Mouse (Mus musculus): Measurements from ENCODE around the gene Gpr183. TPM values are rescaled to one million over a fixed set of nuclear protein-coding genes. Genes with fewer than 3 reads are reported as not detected.

The Gpr183 gene
- total and polyA plus RNA-seq, 3 experiments = 0.04 to 0.06 TPM; not detected in 1

- no peak for TF ChIP-seq UBTF (IDR thresholded peaks at IDR 0.05; ENCODE audit: borderline replicate concordance, insufficient read depth, low read depth, low read length)
- no peak for TF ChIP-seq POLR2AphosphoS2 (IDR thresholded peaks at IDR 0.05; ENCODE audit: low read length)
- TF ChIP-seq SMC3 (IDR thresholded peaks at IDR 0.05; ENCODE audit: low read depth, low read length) = no peak
- TF ChIP-seq ZMIZ1 (IDR thresholded peaks at IDR 0.05; ENCODE audit: low read depth, low read length) = no peak
- TF ChIP-seq POLR2A (IDR thresholded peaks at IDR 0.05; ENCODE audit: control insufficient read depth in 1 of 2, insufficient read depth in 1 of 2, low read depth in 1 of 2, low read length in 2 of 2, poor library complexity in 1 of 2) = no peak
- TF ChIP-seq NELFE (IDR thresholded peaks at IDR 0.05; ENCODE audit: low read depth, low read length) = no peak
- H3K27ac ChIP-seq (ENCODE audit: control insufficient read depth, low read depth, low read length) = no peak overlapping the region
- H3K36me3 ChIP-seq (ENCODE audit: control insufficient read depth in 1 of 2, insufficient read depth in 2 of 2, low read length in 2 of 2) = peaks cover 0 to 9% of the 10 kb centered on the region in 2 experiments; a peak in 3 of 4 replicates
- H3K27me3 ChIP-seq (ENCODE audit: control insufficient read depth in 1 of 2, insufficient read depth in 2 of 2, low read length in 2 of 2) = no peaks in the 10 kb centered on the region
- no peaks in the 10 kb centered on the region for H3K79me2 ChIP-seq (ENCODE audit: control insufficient read depth, insufficient read depth, low read length, poor library complexity)
- no peak overlapping the region for H3K4me3 ChIP-seq (ENCODE audit: control insufficient read depth in 1 of 2, insufficient read depth in 1 of 2, low read depth in 2 of 2, low read length in 2 of 2)
- no peak overlapping the region for H3K9ac ChIP-seq (ENCODE audit: control insufficient read depth, low read depth, low read length, poor library complexity, severe bottlenecking)
- no peaks in the 10 kb centered on the region for H3K9me3 ChIP-seq (replicated peaks; ENCODE audit: insufficient read depth, low read length)
- DNase-seq (ENCODE audit: low read depth, low spot score) = no peak
- H3K4me1 ChIP-seq (ENCODE audit: control insufficient read depth in 1 of 2, insufficient read depth in 2 of 2, low read length in 2 of 2) = peaks cover 0 to 3% of the 10 kb centered on the region in 2 experiments
These were observed 32.8 kb downstream of the Gpr183 start for GRCm38 (mm10) chr14:121932180-121932579.

- H3K79me2 ChIP-seq (ENCODE audit: control insufficient read depth, insufficient read depth, low read length, poor library complexity) = no peaks in the 10 kb centered on the region
- TF ChIP-seq USF1 (IDR thresholded peaks at IDR 0.05; ENCODE audit: low read depth, low read length) (no peak), ETS1 (IDR thresholded peaks at IDR 0.05; ENCODE audit: low read depth, low read length) (no peak), RCOR1 (IDR thresholded peaks at IDR 0.05; ENCODE audit: low read depth, low read length) (no peak), MYB (IDR thresholded peaks at IDR 0.05; ENCODE audit: low read depth, low read length) (no peak), MXI1 (IDR thresholded peaks at IDR 0.05; ENCODE audit: low read depth, low read length) (no peak), POLR2AphosphoS2 (IDR thresholded peaks at IDR 0.05; ENCODE audit: low read length) (no peak)
- H3K27me3 ChIP-seq (ENCODE audit: control insufficient read depth in 1 of 2, insufficient read depth in 2 of 2, low read length in 2 of 2) = no peaks in the 10 kb centered on the region
- H3K9ac ChIP-seq (ENCODE audit: control insufficient read depth, low read depth, low read length, poor library complexity, severe bottlenecking) = no peak overlapping the region
- peaks cover 0 to 9% of the 10 kb centered on the region in 2 experiments; a peak in 3 of 4 replicates for H3K36me3 ChIP-seq (ENCODE audit: control insufficient read depth in 1 of 2, insufficient read depth in 2 of 2, low read length in 2 of 2)
- H3K9me3 ChIP-seq (replicated peaks; ENCODE audit: insufficient read depth, low read length) = no peaks in the 10 kb centered on the region
- DNase-seq (ENCODE audit: low read depth, low spot score) = no peak
- H3K27ac ChIP-seq (ENCODE audit: control insufficient read depth, low read depth, low read length) = no peak overlapping the region
- peaks cover 0 to 3% of the 10 kb centered on the region in 2 experiments for H3K4me1 ChIP-seq (ENCODE audit: control insufficient read depth in 1 of 2, insufficient read depth in 2 of 2, low read length in 2 of 2)
- H3K4me3 ChIP-seq (ENCODE audit: control insufficient read depth in 1 of 2, insufficient read depth in 1 of 2, low read depth in 2 of 2, low read length in 2 of 2) = no peak overlapping the region
These were observed 33.4 kb downstream of the Gpr183 start for GRCm38 (mm10) chr14:121931594-121931993.

DNA sequence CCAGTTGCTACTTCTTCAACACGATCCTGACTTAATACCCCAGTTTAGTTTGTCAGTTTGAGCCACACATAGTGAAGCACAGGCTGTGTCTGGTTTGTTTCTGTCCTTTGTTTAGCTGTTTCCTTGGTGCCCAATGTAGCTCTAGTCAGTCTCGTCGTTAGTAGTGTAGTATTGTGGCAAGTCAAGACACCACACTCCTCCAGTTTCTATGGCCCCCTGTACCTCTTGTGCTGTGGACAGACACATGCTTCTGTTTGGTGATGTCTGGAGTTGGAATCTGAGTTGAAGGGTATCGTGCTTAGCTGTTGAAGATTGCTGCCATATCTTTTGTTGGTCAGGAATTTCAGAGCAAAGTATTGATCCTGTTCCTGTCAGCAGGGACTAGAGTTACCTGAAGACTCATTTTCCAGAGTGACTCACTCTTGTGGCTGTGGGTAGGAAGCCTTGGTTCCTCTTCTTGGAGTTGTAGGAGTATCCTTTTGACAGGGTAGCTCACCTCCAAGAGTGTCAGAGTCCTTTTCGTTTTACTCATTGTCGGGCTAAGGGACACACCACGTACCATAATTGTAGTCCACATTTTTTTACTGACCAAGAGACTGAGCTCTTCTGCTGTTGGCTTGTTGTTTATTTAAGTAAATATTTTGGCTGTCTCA, 34.1 kb downstream of the Gpr183 start:
- Histone ChIP-seq H3K27me3 (ENCODE audit: control insufficient read depth in 1 of 2, insufficient read depth in 2 of 2, low read length in 2 of 2) (no peaks in the 10 kb centered on the region), H3K27ac (ENCODE audit: control insufficient read depth, low read depth, low read length) (no peak overlapping the region), H3K36me3 (ENCODE audit: control insufficient read depth in 1 of 2, insufficient read depth in 2 of 2, low read length in 2 of 2) (peaks cover 0 to 9% of the 10 kb centered on the region in 2 experiments; a peak in 3 of 4 replicates), H3K9me3 (replicated peaks; ENCODE audit: insufficient read depth, low read length) (no peaks in the 10 kb centered on the region), H3K4me1 (ENCODE audit: control insufficient read depth in 1 of 2, insufficient read depth in 2 of 2, low read length in 2 of 2) (peaks cover 0 to 3% of the 10 kb centered on the region in 2 experiments), H3K9ac (ENCODE audit: control insufficient read depth, low read depth, low read length, poor library complexity, severe bottlenecking) (no peak overlapping the region), H3K4me3 (ENCODE audit: control insufficient read depth in 1 of 2, insufficient read depth in 1 of 2, low read depth in 2 of 2, low read length in 2 of 2) (no peak overlapping the region), H3K79me2 (ENCODE audit: control insufficient read depth, insufficient read depth, low read length, poor library complexity) (no peaks in the 10 kb centered on the region)
- TF ChIP-seq USF1 (IDR thresholded peaks at IDR 0.05; ENCODE audit: low read depth, low read length) (no peak), RAD21 (IDR thresholded peaks at IDR 0.05; ENCODE audit: low read depth, low read length) (no peak), ELF1 (IDR thresholded peaks at IDR 0.05; ENCODE audit: low read depth, low read length) (no peak), BHLHE40 (IDR thresholded peaks at IDR 0.05; ENCODE audit: borderline replicate concordance, low read depth, low read length) (no peak), NRF1 (IDR thresholded peaks at IDR 0.05; ENCODE audit: insufficient read depth, low read depth, low read length, poor library complexity, severe bottlenecking) (no peak), RCOR1 (IDR thresholded peaks at IDR 0.05; ENCODE audit: low read depth, low read length) (no peak), EP300 (IDR thresholded peaks at IDR 0.05; ENCODE audit: low read depth in 1 of 2, low read length in 2 of 2) (no peak), ZC3H11A (IDR thresholded peaks at IDR 0.05; ENCODE audit: low read depth, low read length) (no peak), SMC3 (IDR thresholded peaks at IDR 0.05; ENCODE audit: low read depth, low read length) (no peak), POLR2A (IDR thresholded peaks at IDR 0.05; ENCODE audit: control insufficient read depth in 1 of 2, insufficient read depth in 1 of 2, low read depth in 1 of 2, low read length in 2 of 2, poor library complexity in 1 of 2) (no peak), KAT2A (conservative IDR thresholded peaks at IDR 0.05; ENCODE audit: low read depth, low read length) (no peak), GABPA (IDR thresholded peaks at IDR 0.05; ENCODE audit: low read depth, low read length) (no peak), USF2 (IDR thresholded peaks at IDR 0.05; ENCODE audit: borderline replicate concordance in 1 of 2, insufficient read depth in 1 of 2, low read depth in 1 of 2, low read length in 2 of 2) (no peak), TAL1 (IDR thresholded peaks at IDR 0.05; ENCODE audit: low read length) (no peak), UBTF (IDR thresholded peaks at IDR 0.05; ENCODE audit: borderline replicate concordance, insufficient read depth, low read depth, low read length) (no peak), CHD1 (IDR thresholded peaks at IDR 0.05; ENCODE audit: low read depth, low read length) (no peak)
- DNase-seq (ENCODE audit: low read depth, low spot score) = peak; percentile 28

Data from MEL (cell line).